Mouse (Mus musculus) heart, postnatal 10 days (tissue): ENCODE results near the gene Trap1. TPM values are rescaled to one million over a fixed set of nuclear protein-coding genes. Genes with fewer than 3 reads are reported as not detected.

Source experiments
- microRNA-seq, 2 experiments: library from miRNA; unstranded; fragments of <30 nt; microRNA quantifications; one replicate each; pipeline ENCODE4 v1.2.0; 2022
- total RNA-seq, 2 experiments: library from RNA; stranded (reverse); gene quantifications; 2 replicates each; pipeline ENCODE4 v1.2.3; 2021

Gene Trap1
- total RNA-seq, 2 experiments from 2014 or later = 154 to 164 TPM

Small RNA genes lying within 50 kb of the gene (microRNA-seq; reads per million reads assigned to microRNA genes)
- 0 reads per million in 2 experiments for gene Gm23413

Other genes starting within 250 kb of the Trap1 start
- not detected for gene Olfr15, start 246.9 kb downstream of the Trap1 start, total RNA-seq
- gene Zfp174, start 230.6 kb downstream of the Trap1 start, total RNA-seq = 1 to 10 TPM; 1.1 to 1.5 TPM
- gene Naa60, start 205.5 kb downstream of the Trap1 start, total RNA-seq = 10 to 100 TPM; 56.6 to 58.7 TPM
- 10 to 100 TPM; 11.3 to 12.7 TPM for gene Zfp597, start 193.3 kb downstream of the Trap1 start, total RNA-seq
- gene Gm20695, start 193.2 kb downstream of the Trap1 start, total RNA-seq = not detected
- 1 to 10 TPM; 3.6 to 4.6 TPM for gene 1700037C18Rik, start 169.1 kb downstream of the Trap1 start, total RNA-seq
- gene Cluap1, start 169.0 kb downstream of the Trap1 start, total RNA-seq = 10 to 100 TPM in 1 of 2 experiments, 1 to 10 TPM in 1; 9.4 to 11.3 TPM
- gene Nlrc3, start 101.2 kb downstream of the Trap1 start, total RNA-seq = 1 to 10 TPM; 3.0 to 3.1 TPM
- 10 to 100 TPM; 11.0 to 14.4 TPM for gene Slx4, start 74.1 kb downstream of the Trap1 start, total RNA-seq
- not detected for gene Dnase1, start 40.9 kb downstream of the Trap1 start, total RNA-seq
- 10 to 100 TPM; 56.3 to 57.2 TPM for gene Crebbp, start 136.2 kb upstream of the Trap1 start, total RNA-seq